17 mouse cellular contexts compared by ENCODE assay signal in genomic region chr2:43545665-43546064, GRCm38 (mm10). TPM values are rescaled to one million over a fixed set of nuclear protein-coding genes. Genes with fewer than 3 reads are reported as not detected.
"Had no signal": no experiment of that assay in that cellular context is flagged by ENCODE, and none has a peak within 500 bp of the region (broad histone marks: within the 10 kb centered on the region; RNA-seq: fewer than 3 reads in every experiment).

No protein-coding gene starts in this region.

- H3K27me3 ChIP-seq: liver, embryonic 13.5 days; midbrain, embryonic 13.5 days; stomach, embryonic 15.5 days had no signal

- ATAC-seq: inflammation-experienced regulatory T-cells, adult 6 months; midbrain, embryonic 13.5 days had no signal

- H3K4me3 ChIP-seq: left cerebral cortex, adult 2 months; limb, embryonic 10.5 days; liver, embryonic 13.5 days; midbrain, embryonic 13.5 days; myocyte; stomach, embryonic 15.5 days had no signal

- H3K9ac ChIP-seq: liver, embryonic 13.5 days; liver, postnatal 0 days; midbrain, embryonic 13.5 days; stomach, embryonic 15.5 days had no signal

- H3K9me3 ChIP-seq: limb, embryonic 10.5 days; liver, embryonic 13.5 days; midbrain, embryonic 13.5 days; stomach, embryonic 15.5 days had no signal

- H3K4me2 ChIP-seq: liver, embryonic 13.5 days; midbrain, embryonic 13.5 days; stomach, embryonic 15.5 days had no signal

- DNase-seq: kidney, adult 8-10 months; kidney, postnatal 25 days; liver, embryonic 13.5 days; liver, postnatal 0 days; spleen, adult 18-20 months; thymus, postnatal 36 days had no signal

- H3K4me1 ChIP-seq: limb, embryonic 10.5 days; liver, embryonic 13.5 days; midbrain, embryonic 13.5 days; stomach, embryonic 15.5 days had no signal

- H3K27ac ChIP-seq: left cerebral cortex, adult 2 months; limb, embryonic 10.5 days; liver, embryonic 13.5 days; macrophage; midbrain, embryonic 13.5 days; stomach, embryonic 15.5 days had no signal

- H3K36me3 ChIP-seq: limb, embryonic 10.5 days; liver, embryonic 13.5 days; midbrain, embryonic 13.5 days; stomach, embryonic 15.5 days had no signal

RNA-seq across cellular contexts. Expression of gene Kynu, which starts 9.5 kb away (rescaled TPM):
- total RNA-seq: layer of hippocampus, postnatal 25 days; left cerebral cortex, adult 2 months; left cerebral cortex, postnatal 14 days; midbrain, postnatal 0 days had no signal
- polyA plus RNA-seq: myocyte; testis, adult 2 months had no signal
